Mouse (Mus musculus): Measurements from ENCODE around the gene Bcor. TPM values are rescaled to one million over a fixed set of nuclear protein-coding genes. Genes with fewer than 3 reads are reported as not detected.
A peak's percentile ranks its signal among the peaks of the same experiment; 100 is the strongest.

Gene Bcor
- polyA plus RNA-seq, 1 experiment from 2014 or later, result 17.5 TPM

GRCm38 (mm10) chrX:12048721-12049120 is 111.4 kb downstream of the Bcor start:
- 47% methylated on average over 11 of the region's 11 CpGs for WGBS
- H3K4me1 ChIP-seq, result peaks cover 28% of the 10 kb centered on the region
- H3K36me3 ChIP-seq, result peaks cover 38% of the 10 kb centered on the region
- H3K27me3 ChIP-seq (ENCODE audit: insufficient read depth, poor library complexity, severe bottlenecking), result peaks cover 54% of the 10 kb centered on the region; the same call in 1 of the 2 replicates
- no peaks in the 10 kb centered on the region for H3K9me3 ChIP-seq
- no peak overlapping the region for H3K27ac ChIP-seq
- H3K4me3 ChIP-seq, result no peak overlapping the region
- DNase-seq (ENCODE audit: low spot score), result no peak

- Histone ChIP-seq H3K4me1 (peaks cover 28% of the 10 kb centered on the region), H3K4me3 (no peak overlapping the region), H3K27ac (no peak overlapping the region), H3K9me3 (no peaks in the 10 kb centered on the region), H3K27me3 (ENCODE audit: insufficient read depth, poor library complexity, severe bottlenecking) (peaks cover 58% of the 10 kb centered on the region; the same call in 1 of the 2 replicates), H3K36me3 (peaks cover 41% of the 10 kb centered on the region)
- no peak for DNase-seq (ENCODE audit: low spot score)
- WGBS, result 50% methylated on average over 9 of the region's 9 CpGs
These were observed 112.0 kb downstream of the Bcor start for GRCm38 (mm10) chrX:12048166-12048565.

- DNase-seq (ENCODE audit: low spot score), result no peak
- no peak overlapping the region for H3K27ac ChIP-seq
- H3K4me1 ChIP-seq, result peaks cover 28% of the 10 kb centered on the region
- H3K9me3 ChIP-seq, result no peaks in the 10 kb centered on the region
- peaks cover 58% of the 10 kb centered on the region; the same call in 1 of the 2 replicates for H3K27me3 ChIP-seq (ENCODE audit: insufficient read depth, poor library complexity, severe bottlenecking)
- 44% methylated on average over 16 of the region's 16 CpGs for WGBS
- H3K4me3 ChIP-seq, result no peak overlapping the region
- H3K36me3 ChIP-seq, result peaks cover 44% of the 10 kb centered on the region
These were observed 112.8 kb downstream of the Bcor start for GRCm38 (mm10) chrX:12047223-12047911.

GRCm38 (mm10) chrX:12046676-12047075 is 113.5 kb downstream of the Bcor start:
- Histone ChIP-seq H3K9me3 (no peaks in the 10 kb centered on the region), H3K4me1 (peaks cover 25% of the 10 kb centered on the region), H3K27me3 (ENCODE audit: insufficient read depth, poor library complexity, severe bottlenecking) (peaks cover 58% of the 10 kb centered on the region; the same call in 1 of the 2 replicates), H3K27ac (no peak overlapping the region), H3K4me3 (no peak overlapping the region), H3K36me3 (peaks cover 51% of the 10 kb centered on the region)
- 77% methylated on average over 13 of the region's 13 CpGs for WGBS
- no peak for DNase-seq (ENCODE audit: low spot score)

GRCm38 (mm10) chrX:12043352-12043751 is 116.8 kb downstream of the Bcor start:
- no peak overlapping the region for H3K27ac ChIP-seq
- no peak for DNase-seq (ENCODE audit: low spot score)
- peaks cover 78% of the 10 kb centered on the region for H3K36me3 ChIP-seq
- H3K9me3 ChIP-seq, result no peaks in the 10 kb centered on the region
- 90% methylated on average over 14 of the region's 14 CpGs for WGBS
- H3K27me3 ChIP-seq (ENCODE audit: insufficient read depth, poor library complexity, severe bottlenecking), result peaks cover 38% of the 10 kb centered on the region; the same call in 1 of the 2 replicates
- peaks cover 5% of the 10 kb centered on the region for H3K4me1 ChIP-seq
- H3K4me3 ChIP-seq, result no peak overlapping the region

GRCm38 (mm10) chrX:12041453-12041852 is 118.7 kb downstream of the Bcor start:
- 86% methylated on average over 5 of the region's 5 CpGs for WGBS
- Histone ChIP-seq H3K36me3 (peaks cover 77% of the 10 kb centered on the region), H3K27ac (no peak overlapping the region), H3K4me1 (no peaks in the 10 kb centered on the region), H3K27me3 (ENCODE audit: insufficient read depth, poor library complexity, severe bottlenecking) (peaks cover 19% of the 10 kb centered on the region; the same call in 1 of the 2 replicates), H3K4me3 (no peak overlapping the region), H3K9me3 (no peaks in the 10 kb centered on the region)
- no peak for DNase-seq (ENCODE audit: low spot score)

GRCm38 (mm10) chrX:12014726-12015464 is 145.3 kb downstream of the Bcor start:
- Histone ChIP-seq H3K9me3 (no peaks in the 10 kb centered on the region), H3K4me3 (no peak overlapping the region), H3K36me3 (no peaks in the 10 kb centered on the region), H3K27ac (no peak overlapping the region), H3K4me1 (no peaks in the 10 kb centered on the region), H3K27me3 (ENCODE audit: insufficient read depth, poor library complexity, severe bottlenecking) (peaks cover 3% of the 10 kb centered on the region; the same call in 1 of the 2 replicates)
- 48% methylated on average over 15 of the region's 15 CpGs for WGBS
- DNase-seq (ENCODE audit: low spot score), result no peak

GRCm38 (mm10) chrX:12010660-12011059 is 149.5 kb downstream of the Bcor start:
- Histone ChIP-seq H3K36me3 (no peaks in the 10 kb centered on the region), H3K4me1 (peaks cover 13% of the 10 kb centered on the region), H3K27me3 (ENCODE audit: insufficient read depth, poor library complexity, severe bottlenecking) (peaks cover 45% of the 10 kb centered on the region), H3K4me3 (no peak overlapping the region), H3K9me3 (no peaks in the 10 kb centered on the region), H3K27ac (no peak overlapping the region)
- no peak for DNase-seq (ENCODE audit: low spot score)
- WGBS, result 76% methylated on average over 1 of the region's 1 CpGs

- Histone ChIP-seq H3K27me3 (ENCODE audit: insufficient read depth, poor library complexity, severe bottlenecking) (peaks cover 61% of the 10 kb centered on the region), H3K4me1 (peaks cover 29% of the 10 kb centered on the region), H3K4me3 (no peak overlapping the region), H3K27ac (no peak overlapping the region), H3K36me3 (no peaks in the 10 kb centered on the region), H3K9me3 (no peaks in the 10 kb centered on the region)
- WGBS, result 47% methylated on average over 3 of the region's 3 CpGs
- DNase-seq (ENCODE audit: low spot score), result no peak
These were observed 151.1 kb downstream of the Bcor start for GRCm38 (mm10) chrX:12009046-12009445.

GRCm38 (mm10) chrX:12007832-12008540 is 152.2 kb downstream of the Bcor start:
- no peaks in the 10 kb centered on the region for H3K36me3 ChIP-seq
- H3K4me1 ChIP-seq, result peaks cover 38% of the 10 kb centered on the region
- H3K27ac ChIP-seq, result no peak overlapping the region; the same call in 1 of the 2 replicates
- H3K27me3 ChIP-seq (ENCODE audit: insufficient read depth, poor library complexity, severe bottlenecking), result peaks cover 70% of the 10 kb centered on the region
- no peak for DNase-seq (ENCODE audit: low spot score)
- 8% methylated on average over 11 of the region's 11 CpGs for WGBS
- H3K9me3 ChIP-seq, result no peaks in the 10 kb centered on the region
- no peak overlapping the region for H3K4me3 ChIP-seq

GRCm38 (mm10) chrX:12006882-12007753 is 153.0 kb downstream of the Bcor start:
- H3K4me1 ChIP-seq, result peaks cover 45% of the 10 kb centered on the region
- no peaks in the 10 kb centered on the region for H3K9me3 ChIP-seq
- peak; percentile 93 for DNase-seq (ENCODE audit: low spot score)
- peak overlapping the region; percentile 57 for H3K4me3 ChIP-seq
- peaks cover 79% of the 10 kb centered on the region for H3K27me3 ChIP-seq (ENCODE audit: insufficient read depth, poor library complexity, severe bottlenecking)
- 3% methylated on average over 60 of the region's 75 CpGs for WGBS
- H3K36me3 ChIP-seq, result no peaks in the 10 kb centered on the region
- H3K27ac ChIP-seq, result peak overlapping the region; percentile 91

All from heart, embryonic 10.5 days (tissue).